ENCODE assay signal across 8 mouse cellular contexts in the genomic region with DNA sequence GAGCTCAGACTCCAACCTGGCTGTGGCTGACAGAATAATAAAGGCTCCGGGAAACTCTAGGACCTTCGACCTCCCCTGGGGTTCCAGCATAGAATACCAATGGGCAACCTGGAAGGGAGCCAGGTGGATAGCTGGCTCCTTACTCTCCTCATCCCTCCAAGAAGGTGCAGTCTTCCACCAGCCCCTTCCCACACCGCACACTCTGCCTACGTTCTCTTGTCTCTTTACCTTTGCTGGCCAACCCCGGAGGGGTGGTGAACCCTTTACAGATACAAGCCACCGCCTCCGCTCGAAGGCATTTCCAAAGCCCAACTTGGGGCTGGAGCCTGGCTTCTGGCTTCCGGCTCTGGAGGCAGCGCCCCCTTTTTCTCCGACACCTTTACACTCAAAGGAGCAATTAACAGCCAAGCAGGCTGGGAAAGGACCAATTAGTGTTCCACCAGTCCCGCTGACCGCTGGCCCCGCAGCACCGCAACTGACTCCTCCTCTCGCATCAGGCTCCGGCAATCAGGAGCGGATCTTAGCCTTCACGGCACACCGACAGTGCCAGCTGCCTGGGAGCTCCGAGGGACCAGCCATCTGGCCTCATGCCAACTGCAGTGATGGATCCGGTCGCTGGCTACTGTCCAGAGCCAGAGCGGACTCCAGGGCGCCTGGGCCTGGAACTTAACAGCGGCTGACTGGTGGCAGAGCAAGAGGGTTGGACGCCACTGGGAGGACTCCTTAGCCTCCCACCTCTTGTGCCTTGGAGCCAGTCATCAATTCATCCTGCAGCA. TPM values are rescaled to one million over a fixed set of nuclear protein-coding genes. Genes with fewer than 3 reads are reported as not detected.
DNase-seq lines count a peak whose midpoint lies in the region; ATAC-seq and TF ChIP-seq lines count a peak whose summit lies in the region.

No protein-coding gene starts in this region.

- H3K4me3 ChIP-seq in E14TG2a.4 (replicated peaks; ENCODE audit: low read length), result peak overlapping the region; percentile 71
- H3K4me3 ChIP-seq in forebrain, embryonic 15.5 days, result peak overlapping the region; percentile 38
- H3K4me3 ChIP-seq in heart, embryonic 16.5 days (ENCODE audit: low read length), result peak overlapping the region; percentile 52
- H3K4me3 ChIP-seq in liver, embryonic 11.5 days (ENCODE audit: low read depth, low read length), result peak overlapping the region; percentile 24; the same call in 1 of the 2 replicates

- peak; percentile 62 to 67 for DNase-seq in cerebellum, adult 18-20 months
- peak; percentile 92 for DNase-seq in kidney, postnatal 14 days
- peak; percentile 45 for DNase-seq in liver, embryonic 11.5 days (ENCODE audit: low spot score)
- peak; percentile 55 for DNase-seq in neural tube, embryonic 10.5 days (ENCODE audit: extremely low spot score, low spot score)
- DNase-seq in urinary bladder, adult 18-20 months (ENCODE audit: low spot score in 2 of 2), result peak; percentile 28 to 42

- H3K4me2 ChIP-seq in forebrain, embryonic 15.5 days (replicated peaks), result peak overlapping the region; percentile 64
- H3K4me2 ChIP-seq in heart, embryonic 16.5 days (ENCODE audit: low read depth, low read length), result peak overlapping the region; percentile 84
- H3K4me2 ChIP-seq in liver, embryonic 11.5 days, result peak overlapping the region; percentile 45

- H3K27me3 ChIP-seq in E14TG2a.4 (ENCODE audit: insufficient read depth, low read length), result peaks cover 65% of the 10 kb centered on the region
- H3K27me3 ChIP-seq in forebrain, embryonic 15.5 days, result no peaks in the 10 kb centered on the region
- no peaks in the 10 kb centered on the region; the same call in 1 of the 2 replicates for H3K27me3 ChIP-seq in heart, embryonic 16.5 days (ENCODE audit: control insufficient read depth, insufficient read depth, low read length)
- peaks cover 14% of the 10 kb centered on the region for H3K27me3 ChIP-seq in liver, embryonic 11.5 days (replicated peaks; ENCODE audit: control insufficient read depth, insufficient read depth, low read length)

- H3K4me1 ChIP-seq in E14TG2a.4 (replicated peaks; ENCODE audit: low read depth, low read length), result peaks cover 20% of the 10 kb centered on the region
- H3K4me1 ChIP-seq in forebrain, embryonic 15.5 days, result peaks cover 22% of the 10 kb centered on the region
- peaks cover 9% of the 10 kb centered on the region for H3K4me1 ChIP-seq in heart, embryonic 16.5 days (ENCODE audit: control insufficient read depth, insufficient read depth, low read length)
- no peaks in the 10 kb centered on the region for H3K4me1 ChIP-seq in liver, embryonic 11.5 days (replicated peaks; ENCODE audit: control insufficient read depth, insufficient read depth, low read length)

- no peaks in the 10 kb centered on the region for H3K36me3 ChIP-seq in E14TG2a.4 (ENCODE audit: insufficient read depth, low read length)
- no peaks in the 10 kb centered on the region for H3K36me3 ChIP-seq in forebrain, embryonic 15.5 days
- no peaks in the 10 kb centered on the region for H3K36me3 ChIP-seq in heart, embryonic 16.5 days (ENCODE audit: control insufficient read depth, insufficient read depth)
- H3K36me3 ChIP-seq in liver, embryonic 11.5 days (ENCODE audit: control insufficient read depth, insufficient read depth, low read length), result no peaks in the 10 kb centered on the region

- peak overlapping the region; percentile 61 for H3K27ac ChIP-seq in forebrain, embryonic 15.5 days (replicated peaks)
- H3K27ac ChIP-seq in heart, embryonic 16.5 days (ENCODE audit: low read length), result no peak overlapping the region
- H3K27ac ChIP-seq in liver, embryonic 11.5 days (ENCODE audit: low read depth, low read length), result no peak overlapping the region

- whole genome bisulfite sequencing in forebrain, embryonic 15.5 days, result 1% methylated on average over 27 of the region's 27 CpGs
- 6% methylated on average over 27 of the region's 27 CpGs for WGBS in heart, embryonic 16.5 days
- WGBS in liver, embryonic 11.5 days, result 11% methylated on average over 27 of the region's 27 CpGs

- ATAC-seq in forebrain, embryonic 15.5 days (replicated peaks), result peak; percentile 92
- ATAC-seq in heart, embryonic 16.5 days (replicated peaks; ENCODE audit: extremely low read depth, insufficient read depth, low FRiP score), result peak; percentile 81
- peak; percentile 45; the same call in 1 of the 2 replicates for ATAC-seq in liver, embryonic 11.5 days (replicated peaks; ENCODE audit: low FRiP score)

- TF ChIP-seq CTCF in E14TG2a.4 (conservative IDR thresholded peaks at IDR 0.05; ENCODE audit: low read length), result no peak

- no peaks in the 10 kb centered on the region for H3K9me3 ChIP-seq in E14TG2a.4 (ENCODE audit: low read length)
- no peaks in the 10 kb centered on the region for H3K9me3 ChIP-seq in forebrain, embryonic 15.5 days
- no peaks in the 10 kb centered on the region for H3K9me3 ChIP-seq in heart, embryonic 16.5 days (replicated peaks; ENCODE audit: control insufficient read depth, low read length)
- H3K9me3 ChIP-seq in liver, embryonic 11.5 days (ENCODE audit: control insufficient read depth, low read length), result no peaks in the 10 kb centered on the region

- H3K9ac ChIP-seq in forebrain, embryonic 15.5 days (replicated peaks), result peak overlapping the region; percentile 31; the same call in 1 of the 2 replicates
- H3K9ac ChIP-seq in heart, embryonic 16.5 days (ENCODE audit: low read length), result peak overlapping the region; percentile 64
- no peak overlapping the region for H3K9ac ChIP-seq in liver, embryonic 11.5 days (ENCODE audit: low read depth, low read length)

RNA-seq across cellular contexts. Expression of gene Cbfb, which starts 17.7 kb away (rescaled TPM):
- polyA plus RNA-seq in forebrain, embryonic 15.5 days (2015; fragmentation: Nextera tagmentation; extraction: Ambion mirVana), result 33.4 and 35.4 TPM in 2 replicates
- polyA plus RNA-seq in heart, embryonic 16.5 days (2015; fragmentation: Nextera tagmentation; extraction: Ambion mirVana), result 38.7 and 48.5 TPM in 2 replicates
- 31.1 and 32.7 TPM in 2 replicates for polyA plus RNA-seq in liver, embryonic 11.5 days (2014; fragmentation: Nextera tagmentation; extraction: Ambion mirVana)

RNA-seq across cellular contexts. Expression of gene Ces4a, which starts 21.2 kb away (rescaled TPM):
- 0.10 and 0.15 TPM in 2 replicates for polyA plus RNA-seq in forebrain, embryonic 15.5 days (2015; fragmentation: Nextera tagmentation; extraction: Ambion mirVana)
- polyA plus RNA-seq in heart, embryonic 16.5 days (2015; fragmentation: Nextera tagmentation; extraction: Ambion mirVana), result not detected in 2 replicates
- not detected in 2 replicates for polyA plus RNA-seq in liver, embryonic 11.5 days (2014; fragmentation: Nextera tagmentation; extraction: Ambion mirVana)

Comparison
In these comparisons a context has a peak if more than half of its experiments do, and no peak if none do; other contexts are left out.
1. DNase-seq: peak in every context shown above with its lines; median percentile 92 in kidney, postnatal 14 days; 64 in cerebellum, adult 18-20 months; 55 in neural tube, embryonic 10.5 days; 45 in liver, embryonic 11.5 days; 35 in urinary bladder, adult 18-20 months.